Mouse (Mus musculus): ENCODE results near the gene Ddx28. TPM values are rescaled to one million over a fixed set of nuclear protein-coding genes. Genes with fewer than 3 reads are reported as not detected.

Ddx28 gene
- 12.6 and 16.5 TPM in 2 replicates for polyA plus RNA-seq (2015; fragmentation: Nextera tagmentation; extraction: Ambion mirVana)

GRCm38 (mm10) chr8:106011643-106011986, at the start of gene Ddx28:
Gene Ddx28 (minus strand): TSS chr8:106011882.

GRCm38 (mm10) chr8:106058731-106059612, 47.3 kb upstream of the Ddx28 start, which contains the start of gene Nfatc3:
Gene Nfatc3 (plus strand): TSS chr8:106058840.

GRCm38 (mm10) chr8:106005875-106006274, 5.8 kb downstream of the Ddx28 start, which contains the start of gene Dpep2nb:
Gene Dpep2nb (minus strand): TSS chr8:106005975.

GRCm38 (mm10) chr8:105990856-105991387, 20.8 kb downstream of the Ddx28 start, which contains the start of gene Dus2:
Gene Dus2 (plus strand): TSS chr8:105991337.

GRCm38 (mm10) chr8:105979325-105979724, 32.4 kb downstream of the Ddx28 start, which contains the start of gene Dpep3:
Gene Dpep3 (minus strand): TSS chr8:105979429.

GRCm38 (mm10) chr8:105965905-105966341, 45.8 kb downstream of the Ddx28 start, which contains the start of gene Slc12a4:
Gene Slc12a4 (minus strand): TSS chr8:105966097.

Other genes starting within 250 kb of the Ddx28 start
- gene Ranbp10, start 184.5 kb downstream of the Ddx28 start, polyA plus RNA-seq (2015; fragmentation: Nextera tagmentation; extraction: Ambion mirVana): 6.8 and 10.9 TPM in 2 replicates
- not detected in 2 replicates for gene Tsnaxip1, start 184.2 kb downstream of the Ddx28 start, polyA plus RNA-seq (2015; fragmentation: Nextera tagmentation; extraction: Ambion mirVana)
- gene Cenpt, start 158.6 kb downstream of the Ddx28 start, polyA plus RNA-seq (2015; fragmentation: Nextera tagmentation; extraction: Ambion mirVana): 16.6 and 19.3 TPM in 2 replicates
- 51.8 and 59.6 TPM in 2 replicates for gene Thap11, start 156.8 kb downstream of the Ddx28 start, polyA plus RNA-seq (2015; fragmentation: Nextera tagmentation; extraction: Ambion mirVana)
- gene Nutf2, start 151.3 kb downstream of the Ddx28 start, polyA plus RNA-seq (2015; fragmentation: Nextera tagmentation; extraction: Ambion mirVana): 101 and 117 TPM in 2 replicates
- gene Edc4, start 131.0 kb downstream of the Ddx28 start, polyA plus RNA-seq (2015; fragmentation: Nextera tagmentation; extraction: Ambion mirVana): 15.2 and 20.9 TPM in 2 replicates
- 0.32 and 1.0 TPM in 2 replicates for gene Nrn1l, start 118.3 kb downstream of the Ddx28 start, polyA plus RNA-seq (2015; fragmentation: Nextera tagmentation; extraction: Ambion mirVana)
- gene Pskh1, start 111.4 kb downstream of the Ddx28 start, polyA plus RNA-seq (2015; fragmentation: Nextera tagmentation; extraction: Ambion mirVana): 20.7 and 26.6 TPM in 2 replicates
- 0.88 and 1.1 TPM in 2 replicates for gene Ctrl, start 78.0 kb downstream of the Ddx28 start, polyA plus RNA-seq (2015; fragmentation: Nextera tagmentation; extraction: Ambion mirVana)
- 96.9 and 99.9 TPM in 2 replicates for gene Psmb10, start 73.4 kb downstream of the Ddx28 start, polyA plus RNA-seq (2015; fragmentation: Nextera tagmentation; extraction: Ambion mirVana)
- 6.5 and 7.3 TPM in 2 replicates for gene Lcat, start 68.5 kb downstream of the Ddx28 start, polyA plus RNA-seq (2015; fragmentation: Nextera tagmentation; extraction: Ambion mirVana)
- 15.6 and 22.9 TPM in 2 replicates for gene Slc12a4, start 45.8 kb downstream of the Ddx28 start, polyA plus RNA-seq (2015; fragmentation: Nextera tagmentation; extraction: Ambion mirVana)
- gene Dpep3, start 32.5 kb downstream of the Ddx28 start, polyA plus RNA-seq (2015; fragmentation: Nextera tagmentation; extraction: Ambion mirVana): 0.11 TPM in 1 of 2 replicates, not detected in the other
- 8.6 and 12.1 TPM in 2 replicates for gene Dus2, start 20.5 kb downstream of the Ddx28 start, polyA plus RNA-seq (2015; fragmentation: Nextera tagmentation; extraction: Ambion mirVana)
- gene Dpep2nb, start 5.9 kb downstream of the Ddx28 start, polyA plus RNA-seq (2015; fragmentation: Nextera tagmentation; extraction: Ambion mirVana): 0.16 TPM in 1 of 2 replicates, not detected in the other
- 2.5 and 4.6 TPM in 2 replicates for gene Nfatc3, start 47.0 kb upstream of the Ddx28 start, polyA plus RNA-seq (2015; fragmentation: Nextera tagmentation; extraction: Ambion mirVana)
- 1.5 and 1.6 TPM in 2 replicates for gene Esrp2, start 125.1 kb upstream of the Ddx28 start, polyA plus RNA-seq (2015; fragmentation: Nextera tagmentation; extraction: Ambion mirVana)
- gene Pla2g15, start 138.5 kb upstream of the Ddx28 start, polyA plus RNA-seq (2015; fragmentation: Nextera tagmentation; extraction: Ambion mirVana): 10.2 and 10.5 TPM in 2 replicates
- 16.3 and 24.3 TPM in 2 replicates for gene Slc7a6, start 157.0 kb upstream of the Ddx28 start, polyA plus RNA-seq (2015; fragmentation: Nextera tagmentation; extraction: Ambion mirVana)
- 19.7 and 26.9 TPM in 2 replicates for gene Slc7a6os, start 199.1 kb upstream of the Ddx28 start, polyA plus RNA-seq (2015; fragmentation: Nextera tagmentation; extraction: Ambion mirVana)
- 18.5 and 22.1 TPM in 2 replicates for gene Prmt7, start 199.1 kb upstream of the Ddx28 start, polyA plus RNA-seq (2015; fragmentation: Nextera tagmentation; extraction: Ambion mirVana)

Data from adrenal gland, postnatal 0 days (tissue).